Mouse (Mus musculus): ENCODE results near the gene Spata31d1a.
"Not testable (repeated sequence)": the region's sequence is repeated elsewhere in the genome, so short reads cannot be mapped to it uniquely, and the experiment has no call there.

Gene Spata31d1a

GRCm38 (mm10) chr13:59700137-59700536, 10.0 kb downstream of the Spata31d1a start:
- DNase-seq (ENCODE audit: inconsistent ontology term), result not testable (repeated sequence)

- DNase-seq (ENCODE audit: inconsistent ontology term), result no peak
Measured at GRCm38 (mm10) chr13:59699131-59699530, 11.0 kb downstream of the Spata31d1a start.

GRCm38 (mm10) chr13:59695781-59696180, 14.3 kb downstream of the Spata31d1a start:
- no peak for DNase-seq (ENCODE audit: inconsistent ontology term)

DNA sequence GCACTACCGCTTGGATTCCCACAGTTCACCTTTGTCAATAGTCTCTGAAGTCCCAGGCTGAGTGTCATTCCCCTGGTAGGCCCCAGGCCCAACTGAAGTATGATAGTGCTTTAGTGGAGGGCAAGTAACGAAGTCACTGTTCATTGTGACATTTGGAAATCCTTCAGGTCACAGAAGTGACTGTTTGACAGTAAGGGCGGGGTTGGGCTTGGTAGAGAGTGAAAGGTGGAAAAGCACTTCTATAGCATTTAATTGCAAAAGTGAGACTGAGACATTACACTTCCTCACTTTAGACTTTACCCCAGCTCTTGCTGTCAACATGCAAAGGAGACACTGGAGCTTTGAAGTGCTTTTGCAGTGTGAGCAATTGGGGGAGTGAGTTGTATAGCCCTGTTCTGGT, 16.1 kb downstream of the Spata31d1a start, which contains the start of gene 4921517D22Rik:
4921517D22Rik (minus strand) TSS at position 101 of the 400 bp plus-strand sequence.
- no peak for DNase-seq (ENCODE audit: inconsistent ontology term)

DNA sequence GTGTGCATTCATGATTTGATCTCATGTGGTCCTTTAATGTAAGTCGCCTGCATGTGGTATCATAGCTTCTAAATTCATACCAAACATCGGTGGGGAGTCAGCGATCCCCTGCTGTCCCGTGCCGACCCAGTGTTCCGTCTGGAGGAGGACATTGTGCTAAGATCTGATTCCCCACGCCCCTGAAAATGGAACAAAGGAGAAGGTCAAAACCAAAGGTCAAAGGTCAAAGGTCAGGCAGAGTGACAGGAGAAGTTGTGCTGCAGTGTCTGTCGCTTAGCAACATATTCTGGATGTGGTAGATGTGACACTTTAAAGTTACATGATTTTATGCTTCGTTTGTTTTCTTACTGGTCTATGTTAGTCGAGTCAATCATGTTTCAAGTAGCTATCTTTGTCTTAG, 18.7 kb downstream of the Spata31d1a start:
- DNase-seq (ENCODE audit: inconsistent ontology term), result no peak

DNA sequence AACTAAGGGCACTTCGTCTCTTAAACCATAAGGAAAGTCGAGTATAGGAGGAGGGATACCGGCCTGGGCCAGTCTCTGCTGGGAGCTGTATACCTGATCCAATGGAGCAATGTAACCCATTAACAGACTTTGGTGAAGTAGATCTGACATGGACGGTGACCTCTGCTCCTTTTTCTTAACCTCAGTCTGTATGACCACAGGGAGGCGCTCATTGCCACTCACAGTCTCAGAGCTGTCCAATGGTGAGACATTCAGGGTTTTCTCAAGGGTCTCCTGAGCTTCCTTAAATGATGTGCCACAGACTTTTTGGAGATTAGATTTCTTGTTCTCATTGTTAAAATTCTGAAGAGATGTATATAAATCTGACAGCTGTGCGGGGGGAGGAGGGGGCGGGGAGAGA, 19.6 kb downstream of the Spata31d1a start:
- no peak for DNase-seq (ENCODE audit: inconsistent ontology term)

DNA sequence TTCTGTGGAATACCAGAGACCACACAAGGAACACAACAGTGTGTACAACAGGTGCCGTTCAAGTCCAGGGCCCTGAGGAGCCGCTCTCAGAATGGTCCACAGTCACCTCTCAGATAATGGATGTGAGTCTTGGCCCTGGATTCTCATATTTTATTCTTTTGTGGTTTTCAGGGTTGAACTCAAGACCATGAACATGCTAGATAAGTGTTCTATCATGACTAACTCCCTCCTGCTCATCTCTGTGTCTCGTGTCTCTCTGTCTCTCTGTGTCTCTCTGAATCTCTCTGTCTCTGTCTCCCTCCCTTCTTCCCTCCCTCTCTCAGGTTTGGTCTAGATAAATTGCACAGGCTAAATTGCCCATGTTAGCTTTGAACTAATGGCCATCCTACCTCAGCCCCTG, 20.3 kb downstream of the Spata31d1a start:
- no peak for DNase-seq (ENCODE audit: inconsistent ontology term)

- no peak for DNase-seq (ENCODE audit: inconsistent ontology term)
Measured at GRCm38 (mm10) chr13:59689313-59689712, 20.8 kb downstream of the Spata31d1a start.

- DNase-seq (ENCODE audit: inconsistent ontology term), result no peak
Measured at GRCm38 (mm10) chr13:59688338-59688770, 21.8 kb downstream of the Spata31d1a start.

GRCm38 (mm10) chr13:59685236-59685635, 24.9 kb downstream of the Spata31d1a start:
- no peak for DNase-seq (ENCODE audit: inconsistent ontology term)

- DNase-seq (ENCODE audit: inconsistent ontology term), result no peak
Measured at GRCm38 (mm10) chr13:59682629-59683028, 27.5 kb downstream of the Spata31d1a start.

DNA sequence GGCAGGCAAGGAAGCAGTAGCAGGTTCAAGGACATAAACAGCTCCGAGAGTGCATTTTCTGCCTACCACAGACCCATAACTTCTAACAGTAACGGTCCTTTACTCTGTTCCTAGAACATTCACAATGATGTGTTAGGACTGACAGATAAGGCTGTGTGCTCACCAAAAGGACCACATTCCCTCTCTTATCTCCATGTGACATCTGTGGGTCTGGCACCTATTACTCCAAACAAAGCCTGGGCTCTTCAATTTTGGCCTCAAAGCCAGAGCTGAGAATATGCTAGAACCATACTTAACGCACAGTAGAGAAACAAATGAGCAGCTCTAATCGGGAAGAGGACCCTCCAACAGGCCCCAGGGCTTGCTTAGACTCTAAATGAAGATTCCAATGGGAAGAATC, 30.2 kb downstream of the Spata31d1a start:
- no peak for DNase-seq (ENCODE audit: inconsistent ontology term)

- DNase-seq (ENCODE audit: inconsistent ontology term), result no peak
Measured at GRCm38 (mm10) chr13:59679306-59679705, 30.8 kb downstream of the Spata31d1a start.

DNA sequence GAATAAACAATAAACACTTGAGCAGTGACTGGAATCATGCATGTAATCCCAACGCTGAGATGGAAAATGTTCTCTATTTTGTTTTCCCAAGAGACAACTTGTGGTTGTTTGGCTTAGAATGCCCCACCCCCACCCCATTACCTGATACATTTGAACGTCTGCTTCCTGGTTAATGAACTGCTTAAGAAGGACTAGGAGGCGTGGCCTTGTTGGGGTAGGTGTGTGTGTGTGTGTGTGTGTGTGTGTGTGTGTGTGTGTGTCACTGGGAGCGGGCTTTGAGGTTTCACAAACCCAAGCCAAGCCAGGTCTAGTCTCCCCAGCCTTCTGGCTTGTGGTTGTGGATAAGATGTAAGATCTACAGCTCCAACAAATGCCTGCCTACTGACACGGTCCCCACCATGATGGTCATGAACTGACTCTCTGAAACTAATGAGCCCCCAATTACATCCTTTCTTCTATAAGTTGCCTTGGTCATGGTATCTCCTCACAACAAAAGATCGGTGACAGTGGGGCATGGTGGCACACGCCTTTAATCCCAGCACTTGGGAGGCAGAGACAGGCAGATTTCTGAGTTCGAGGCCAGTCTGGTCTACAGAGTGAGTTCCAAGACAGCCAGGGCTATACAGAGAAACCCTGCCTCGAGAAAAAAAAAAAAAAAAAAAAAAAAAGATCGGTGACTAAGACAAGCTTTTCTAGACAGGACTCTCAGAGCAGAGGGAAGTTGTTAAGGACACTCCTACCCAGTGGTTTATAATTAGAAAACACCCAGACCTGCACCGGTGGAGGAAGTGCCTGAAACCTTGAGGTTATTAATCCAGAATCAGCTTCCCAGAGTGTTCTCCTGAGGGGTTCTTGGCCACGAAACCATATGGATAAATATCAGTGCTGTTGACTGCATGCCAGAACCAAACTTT, 33.6 kb downstream of the Spata31d1a start:
- DNase-seq (ENCODE audit: inconsistent ontology term), result no peak

DNA sequence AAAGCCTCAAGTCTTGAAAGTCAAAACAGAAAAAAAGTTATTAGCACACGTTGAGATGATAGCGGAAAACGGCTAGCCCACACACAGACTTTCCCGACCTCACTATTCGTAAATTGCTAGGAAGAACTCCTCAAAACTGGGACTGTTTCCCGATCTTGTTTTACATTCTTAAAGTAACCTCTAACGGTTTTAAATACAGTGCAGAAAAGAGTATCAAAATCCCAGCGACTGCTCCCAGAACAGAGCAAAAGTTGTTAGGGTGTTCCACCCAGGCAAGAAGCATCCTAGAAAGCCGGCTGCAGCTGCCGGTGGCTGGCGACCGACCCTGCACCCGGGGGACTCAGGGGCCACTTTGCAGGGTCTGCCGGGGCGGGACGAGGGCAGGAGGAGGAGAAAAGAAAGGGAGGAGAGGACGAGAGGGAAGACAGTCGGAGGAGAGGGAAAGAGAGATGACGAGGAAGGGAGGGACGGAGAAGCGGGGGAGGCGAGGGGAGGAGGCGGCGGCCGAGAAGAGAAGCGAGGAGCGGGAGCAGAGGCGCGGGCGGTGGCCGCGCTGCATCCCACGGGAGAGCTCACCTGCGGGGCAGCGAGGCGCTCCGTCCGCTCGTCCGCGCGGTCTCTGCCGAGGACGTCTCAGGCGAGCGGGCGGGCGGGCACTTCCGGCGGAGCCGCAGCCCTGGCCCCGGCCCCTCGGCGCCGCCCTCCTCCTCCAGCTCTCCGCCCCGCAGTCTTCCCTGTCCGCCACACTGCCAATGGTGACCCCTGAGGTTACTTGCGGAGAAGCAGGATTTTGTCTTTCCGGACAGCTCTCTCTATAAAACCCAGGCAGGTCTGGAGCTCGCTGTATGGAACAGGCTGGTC, 34.7 kb downstream of the Spata31d1a start, which contains the start of gene Golm1:
Golm1 (minus strand) TSS at position 661 of the 861 bp plus-strand sequence.
- peak; percentile 75 for DNase-seq (ENCODE audit: inconsistent ontology term)

DNA sequence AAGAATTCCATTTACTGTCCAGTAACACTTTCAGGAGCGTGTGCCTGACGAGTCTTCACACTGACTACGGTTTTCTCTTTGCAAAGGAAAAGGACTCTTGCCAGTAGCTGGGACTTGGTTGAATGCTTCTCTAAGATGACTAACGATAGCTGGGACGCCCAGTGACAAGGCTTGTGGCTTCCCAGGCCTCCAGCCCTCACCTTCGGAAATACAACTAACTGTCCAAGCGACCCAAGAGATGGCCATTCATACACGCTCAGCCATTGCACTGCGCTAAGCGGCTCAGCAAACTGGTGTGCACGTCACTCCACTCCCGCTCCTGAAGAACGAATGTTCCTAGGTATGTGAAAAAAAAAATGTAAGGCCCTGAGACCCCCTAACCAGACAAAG, 35.4 kb downstream of the Spata31d1a start:
- DNase-seq (ENCODE audit: inconsistent ontology term), result peak; percentile 67

- DNase-seq (ENCODE audit: inconsistent ontology term), result peak; percentile 37
Measured at GRCm38 (mm10) chr13:59674215-59674614, 35.9 kb downstream of the Spata31d1a start.

DNA sequence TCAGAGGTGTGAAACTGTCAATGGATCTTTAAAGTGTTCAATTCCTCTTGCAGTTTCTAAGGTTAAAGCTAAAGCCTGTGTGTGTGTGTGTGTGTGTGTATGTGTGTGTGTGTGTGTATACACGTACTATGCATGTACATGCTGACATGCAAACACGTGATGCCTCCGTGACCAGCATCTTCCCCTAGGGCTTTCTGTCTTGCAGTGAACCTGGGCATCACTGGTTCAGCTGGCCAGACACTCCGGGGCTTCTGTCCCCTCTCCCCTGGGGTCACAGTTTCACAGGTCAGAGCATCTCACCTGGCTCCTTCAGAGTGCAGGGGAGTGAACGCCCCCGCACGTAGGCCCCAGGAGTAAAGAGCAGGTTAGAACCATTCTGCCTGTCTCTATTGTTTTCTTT, 36.5 kb downstream of the Spata31d1a start:
- DNase-seq (ENCODE audit: inconsistent ontology term), result no peak

- no peak for DNase-seq (ENCODE audit: inconsistent ontology term)
Measured at GRCm38 (mm10) chr13:59672248-59672647, 37.9 kb downstream of the Spata31d1a start.

GRCm38 (mm10) chr13:59671521-59671920, 38.6 kb downstream of the Spata31d1a start:
- DNase-seq (ENCODE audit: inconsistent ontology term), result no peak

GRCm38 (mm10) chr13:59669946-59670345, 40.2 kb downstream of the Spata31d1a start:
- no peak for DNase-seq (ENCODE audit: inconsistent ontology term)

GRCm38 (mm10) chr13:59668501-59669093, 41.5 kb downstream of the Spata31d1a start:
- DNase-seq (ENCODE audit: inconsistent ontology term), result no peak

Measured in Muller cell, postnatal 12 days (primary cell).